ENCODE assay signal across 11 mouse cellular contexts in genomic region chr1:142665262-142665661, GRCm38 (mm10).
"Had no signal": no experiment of that assay in that cellular context is flagged by ENCODE, and none has a peak within 500 bp of the region (broad histone marks: within the 10 kb centered on the region; RNA-seq: fewer than 3 reads in every experiment).

No protein-coding gene starts in this region.

- H3K27ac ChIP-seq: kidney, embryonic 15.5 days; limb, embryonic 10.5 days; midbrain, embryonic 10.5 days; midbrain, embryonic 15.5 days had no signal

- DNase-seq: kidney, adult 2 months; kidney, postnatal 14 days; lung, embryonic 14.5 days; lung, postnatal 10 days; thymus, postnatal 36 days had no signal

- H3K4me2 ChIP-seq: kidney, embryonic 15.5 days; liver, embryonic 11.5 days; lung, embryonic 14.5 days; midbrain, embryonic 15.5 days had no signal

- H3K4me3 ChIP-seq: kidney, embryonic 15.5 days; limb, embryonic 10.5 days; midbrain, embryonic 10.5 days; midbrain, embryonic 15.5 days had no signal

- H3K36me3 ChIP-seq: kidney, embryonic 15.5 days; limb, embryonic 10.5 days; midbrain, embryonic 10.5 days; midbrain, embryonic 15.5 days had no signal

- H3K9me3 ChIP-seq: kidney, embryonic 15.5 days; limb, embryonic 10.5 days; midbrain, embryonic 10.5 days; midbrain, embryonic 15.5 days had no signal

- H3K4me1 ChIP-seq: kidney, embryonic 15.5 days; limb, embryonic 10.5 days; midbrain, embryonic 10.5 days; midbrain, embryonic 15.5 days had no signal

- ATAC-seq: intestine, embryonic 16.5 days; midbrain, embryonic 15.5 days had no signal

- H3K27me3 ChIP-seq: kidney, embryonic 15.5 days; midbrain, embryonic 15.5 days had no signal

- H3K9ac ChIP-seq: kidney, embryonic 15.5 days; lung, embryonic 14.5 days; midbrain, embryonic 15.5 days had no signal
